ENCODE assay signal across 12 mouse cellular contexts in the genomic region with DNA sequence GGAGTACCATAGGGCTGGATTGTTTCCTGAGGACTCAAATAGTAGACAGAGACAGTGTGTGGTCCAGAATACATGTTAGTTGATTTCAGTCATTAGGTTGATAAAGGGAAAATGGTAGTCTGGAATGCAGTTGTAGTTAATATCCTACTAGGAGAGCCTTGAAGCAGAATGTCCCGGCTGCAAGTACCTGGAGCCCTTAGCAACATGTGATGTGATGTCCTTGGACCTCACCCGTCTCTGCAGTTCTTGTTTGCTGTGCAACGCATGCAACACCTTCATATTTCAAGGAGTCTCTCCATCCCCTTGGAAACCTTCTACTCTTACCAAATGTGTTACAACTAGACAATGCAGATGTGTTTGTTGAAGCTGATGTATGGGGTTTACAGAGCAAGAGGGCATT.
A peak's percentile ranks its signal among the peaks of the same experiment; 100 is the strongest.
DNase-seq lines count a peak whose midpoint lies in the region.
"Had no signal": no experiment of that assay in that cellular context is flagged by ENCODE, and none has a peak within 500 bp of the region (broad histone marks: within the 10 kb centered on the region; RNA-seq: fewer than 3 reads in every experiment).

No protein-coding gene starts in this region.

- DNase-seq in kidney, adult 9 months, result peak; percentile 48
- DNase-seq in kidney, adult 18-20 months, result no peak
- peak; percentile 19 for DNase-seq in ZHBTc4 (ENCODE audit: low read depth, low spot score)
- DNase-seq in kidney, postnatal 14 days, result peak; percentile 32
- DNase-seq in embryo, embryonic 11 days, result no peak
- no peak for DNase-seq in T-cell, adult 2 months (ENCODE audit: low spot score)
- DNase-seq: adrenal gland, postnatal 14 days; cerebellum, adult 11-12 months; cerebellum, adult 9-10 months; cerebellum, postnatal 25 days; gastrocnemius, adult 2 months; gastrocnemius, postnatal 25 days had no signal

Comparison
In these comparisons a context has a peak if more than half of its experiments do, and no peak if none do; other contexts are left out.
1. DNase-seq: peak in kidney, adult 9 months (single experiment), ZHBTc4 (single experiment) and kidney, postnatal 14 days (single experiment); none in kidney, adult 18-20 months (single experiment), embryo, embryonic 11 days (single experiment) and T-cell, adult 2 months (single experiment).